Mouse (Mus musculus) forebrain, embryonic 14.5 days (tissue): ENCODE measurements at regions not wholly inside any gene's neighbourhood (a gene's known extent, or its start where the extent isn't known, plus 50 kb on each side); places are given as distances from the start of the nearest gene placed in this dataset.

ENCODE experiments used
- ATAC-seq: fragments of 200-750 bp; cut with Nextera tagmentation; 2 replicates; pipeline ENCODE4 v1.8.0; 2017; ENCODE audit warnings: mild to moderate bottlenecking, moderate library complexity
- DNase-seq: peaks from one replicate; pipeline ENCODE4 v3.0.0-alpha.2; 2015; ENCODE audit warnings: low spot score
- H3K27ac ChIP-seq: fragments of 300-500 bp; sonication (generic); 2 replicates; pipeline ENCODE4 v1.5.1; 2014; ENCODE audit warnings: low read depth, mild to moderate bottlenecking, control low read depth, low read length, moderate library complexity
- H3K27me3 ChIP-seq: fragments of 300-500 bp; sonication (generic); replicated peaks from 2 replicates; pipeline ENCODE4 v1.6.1; 2014; ENCODE audit warnings: low read length, control low read depth, mixed read lengths; ENCODE audit not compliant: control insufficient read depth, insufficient read depth
- H3K36me3 ChIP-seq: fragments of 300-500 bp; sonication (generic); 2 replicates; pipeline ENCODE4 v1.6.1; 2014; ENCODE audit warnings: low read length, control low read depth; ENCODE audit not compliant: control insufficient read depth, insufficient read depth
- H3K4me1 ChIP-seq: fragments of 300-500 bp; sonication (generic); 2 replicates; pipeline ENCODE4 v1.6.1; 2014; ENCODE audit warnings: antibody characterized with exemption, low read length, control low read depth; ENCODE audit not compliant: control insufficient read depth, insufficient read depth
- H3K4me2 ChIP-seq: fragments of 300-500 bp; sonication (generic); 2 replicates; pipeline ENCODE4 v1.6.1; 2014; ENCODE audit warnings: mild to moderate bottlenecking, control low read depth, low read length
- H3K4me3 ChIP-seq: fragments of 300-500 bp; sonication (generic); 2 replicates; pipeline ENCODE4 v1.5.1; 2014; ENCODE audit warnings: low read depth, low read length, control low read depth
- H3K9ac ChIP-seq: fragments of 300-500 bp; sonication (generic); 2 replicates; pipeline ENCODE4 v1.6.1; 2014; ENCODE audit warnings: mild to moderate bottlenecking, low read length, control low read depth, moderate library complexity
- H3K9me3 ChIP-seq: fragments of 300-500 bp; sonication (generic); replicated peaks from 2 replicates; pipeline ENCODE4 v1.6.1; 2016; ENCODE audit warnings: low read length, control low read depth, mixed read lengths; ENCODE audit not compliant: control insufficient read depth
- WGBS: fragments of 180-500 bp; shearing (Covaris S2); extraction: QIAGEN DNeasy Blood & Tissue Kit; methylation state at CpG from one replicate; pipeline ENCODE4 v1.1.7; 2014; 5-methylcytosine and 5-hydroxymethylcytosine counted together

DNA sequence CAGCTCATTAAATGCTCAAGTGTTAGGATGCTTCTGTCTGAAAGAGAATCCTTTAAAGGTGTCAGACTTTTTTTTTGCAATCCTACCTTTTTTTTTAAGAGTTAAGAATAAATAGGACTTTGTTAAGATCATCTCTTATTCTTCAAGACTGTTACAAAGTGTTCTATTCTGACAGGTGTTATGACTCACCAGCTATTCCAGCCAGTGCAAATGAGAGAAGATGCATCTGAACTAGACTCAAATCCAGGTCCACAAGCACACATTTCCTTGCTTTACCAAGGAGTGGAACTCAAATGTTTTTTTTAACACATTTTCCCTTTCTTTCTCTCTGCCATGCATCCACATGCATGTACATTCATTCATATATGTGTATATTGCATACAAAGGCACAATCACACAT lies 98.4 kb upstream of the Atp10a start:
- Histone ChIP-seq H3K27ac (no peak overlapping the region), H3K4me3 (no peak overlapping the region), H3K4me1 (no peaks in the 10 kb centered on the region), H3K27me3 (no peaks in the 10 kb centered on the region), H3K36me3 (no peaks in the 10 kb centered on the region), H3K9me3 (no peaks in the 10 kb centered on the region), H3K9ac (no peak overlapping the region), H3K4me2 (no peak overlapping the region)
- DNase-seq (no peak), ATAC-seq (no peak)

- H3K9ac ChIP-seq = no peak overlapping the region
- 73% methylated on average over 2 of the region's 2 CpGs for WGBS
- DNase-seq (no peak), ATAC-seq (no peak)
- no peak overlapping the region for H3K27ac ChIP-seq
- no peak overlapping the region for H3K4me2 ChIP-seq
- no peaks in the 10 kb centered on the region for H3K4me1 ChIP-seq
- no peak overlapping the region for H3K4me3 ChIP-seq
- H3K9me3 ChIP-seq = no peaks in the 10 kb centered on the region
- H3K27me3 ChIP-seq = no peaks in the 10 kb centered on the region
- H3K36me3 ChIP-seq = no peaks in the 10 kb centered on the region
These were observed 87.2 kb upstream of the Atp10a start for GRCm38 (mm10) chr7:58568807-58569206.

- H3K4me2 ChIP-seq = no peak overlapping the region
- ATAC-seq (peak; percentile 79), DNase-seq (peak; percentile 69)
- no peaks in the 10 kb centered on the region for H3K36me3 ChIP-seq
- H3K27ac ChIP-seq = no peak overlapping the region
- no peaks in the 10 kb centered on the region for H3K27me3 ChIP-seq
- no peak overlapping the region for H3K4me3 ChIP-seq
- no peaks in the 10 kb centered on the region for H3K4me1 ChIP-seq
- no peaks in the 10 kb centered on the region for H3K9me3 ChIP-seq
- 36% methylated on average over 4 of the region's 4 CpGs for WGBS
- H3K9ac ChIP-seq = no peak overlapping the region
These were observed 71.6 kb upstream of the Atp10a start for GRCm38 (mm10) chr7:58584241-58584820.

DNA sequence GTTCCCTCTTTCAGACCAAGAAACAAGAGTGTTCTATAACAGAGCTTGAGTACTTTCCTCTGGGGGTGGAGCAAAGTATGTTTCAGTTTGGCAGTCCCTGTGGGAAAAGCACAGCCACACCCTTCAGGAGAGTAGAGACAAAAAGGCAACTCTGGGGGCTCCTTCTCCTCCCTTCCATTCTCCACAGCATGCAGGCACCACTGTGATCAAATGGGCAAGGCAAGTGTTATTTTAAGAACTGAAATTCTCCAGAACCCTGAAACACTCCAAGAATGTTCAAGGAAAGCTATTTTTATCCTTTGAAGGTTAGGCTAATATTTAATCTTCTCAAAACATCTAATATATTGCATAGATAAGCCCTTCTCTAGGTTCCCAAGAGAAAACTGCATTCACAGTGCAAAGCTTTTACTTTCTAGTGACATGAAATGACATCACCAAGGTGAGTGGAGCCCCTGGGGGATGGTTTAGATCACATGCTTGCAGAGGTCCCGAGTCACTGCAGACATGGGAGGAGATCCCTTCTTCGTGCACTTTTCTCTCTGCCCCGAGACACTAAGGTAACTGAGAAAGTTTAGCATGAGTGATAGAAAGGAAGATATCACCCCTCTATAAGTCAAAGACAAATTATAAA lies 70.2 kb upstream of the Atp10a start:
- no peak overlapping the region for H3K4me3 ChIP-seq
- 81% methylated on average over 3 of the region's 3 CpGs for WGBS
- H3K4me2 ChIP-seq = no peak overlapping the region
- H3K9me3 ChIP-seq = no peaks in the 10 kb centered on the region
- no peak for ATAC-seq
- no peaks in the 10 kb centered on the region for H3K4me1 ChIP-seq
- no peaks in the 10 kb centered on the region for H3K27me3 ChIP-seq
- no peaks in the 10 kb centered on the region for H3K36me3 ChIP-seq
- no peak overlapping the region for H3K9ac ChIP-seq
- H3K27ac ChIP-seq = no peak overlapping the region
- no peak for DNase-seq

GRCm38 (mm10) chr7:58595951-58596350 lies 60.0 kb upstream of the Atp10a start:
- H3K4me3 ChIP-seq = no peak overlapping the region
- H3K9me3 ChIP-seq = no peaks in the 10 kb centered on the region
- no peaks in the 10 kb centered on the region for H3K4me1 ChIP-seq
- ATAC-seq (no peak), DNase-seq (no peak)
- no peaks in the 10 kb centered on the region for H3K27me3 ChIP-seq
- no peaks in the 10 kb centered on the region for H3K36me3 ChIP-seq
- 68% methylated on average over 1 of the region's 1 CpGs for WGBS
- H3K9ac ChIP-seq = no peak overlapping the region
- no peak overlapping the region for H3K27ac ChIP-seq
- no peak overlapping the region for H3K4me2 ChIP-seq
